ENCODE assay signal across 29 mouse cellular contexts in the genomic region with DNA sequence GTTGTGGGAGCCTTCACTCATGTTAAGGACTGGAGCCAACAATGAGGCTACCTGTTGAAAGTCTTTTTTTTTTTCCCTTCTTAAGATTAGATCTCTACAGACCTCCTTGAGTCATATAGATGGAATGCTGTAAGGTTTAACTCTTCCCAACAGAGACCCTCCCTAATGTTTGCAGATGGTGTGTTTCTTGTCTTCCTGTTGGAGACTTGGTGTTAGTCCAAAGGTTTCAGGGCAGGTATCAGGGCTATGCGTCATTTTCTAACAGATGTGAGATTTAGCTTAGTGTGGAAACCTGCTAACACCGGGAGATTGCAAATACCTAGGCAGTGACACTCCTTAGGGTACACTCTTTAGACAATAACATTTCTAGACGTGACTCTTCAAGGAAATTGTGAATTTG. TPM values are rescaled to one million over a fixed set of nuclear protein-coding genes. Genes with fewer than 3 reads are reported as not detected.
DNase-seq lines count a peak whose midpoint lies in the region; ATAC-seq and TF ChIP-seq lines count a peak whose summit lies in the region.
"Had no signal": no experiment of that assay in that cellular context is flagged by ENCODE, and none has a peak within 500 bp of the region (broad histone marks: within the 10 kb centered on the region; RNA-seq: fewer than 3 reads in every experiment).

No protein-coding gene starts in this region.

- WGBS in kidney, embryonic 14.5 days, result 68% methylated on average over 3 of the region's 3 CpGs
- 74% methylated on average over 3 of the region's 3 CpGs for WGBS in kidney, adult 2 months
- 49% methylated on average over 3 of the region's 3 CpGs for WGBS in embryonic facial prominence, embryonic 14.5 days
- 34% methylated on average over 3 of the region's 3 CpGs for WGBS in intestine, embryonic 16.5 days
- WGBS in stomach, embryonic 16.5 days, result 33% methylated on average over 3 of the region's 3 CpGs
- 53% methylated on average over 3 of the region's 3 CpGs for WGBS in lung, postnatal 0 days

- no peak for ATAC-seq in kidney, embryonic 14.5 days (ENCODE audit: low FRiP score, low TSS enrichment)
- ATAC-seq in embryonic facial prominence, embryonic 14.5 days (ENCODE audit: low read depth), result peak; percentile 13; the same call in 1 of the 2 replicates
- peak; percentile 87 for ATAC-seq in intestine, embryonic 16.5 days
- ATAC-seq in stomach, embryonic 16.5 days (ENCODE audit: insufficient read depth, low FRiP score), result peak; percentile 59; the same call in 1 of the 2 replicates
- no peak for ATAC-seq in lung, postnatal 0 days
- ATAC-seq: forebrain, embryonic 15.5 days; liver, embryonic 12.5 days; midbrain, embryonic 13.5 days; Patski had no signal

- TF ChIP-seq CTCF in kidney, adult 2 months (conservative IDR thresholded peaks at IDR 0.05; ENCODE audit: insufficient read depth, insufficient read length, low read depth, low read length), result no peak
- no peak for TF ChIP-seq CTCF in lung, postnatal 0 days (IDR thresholded peaks at IDR 0.05)

- no peaks in the 10 kb centered on the region for H3K27me3 ChIP-seq in kidney, embryonic 14.5 days (ENCODE audit: control insufficient read depth, insufficient read depth, low read length)
- no peaks in the 10 kb centered on the region for H3K27me3 ChIP-seq in kidney, adult 2 months (replicated peaks; ENCODE audit: control insufficient read depth, insufficient read depth, low read length)
- no peaks in the 10 kb centered on the region for H3K27me3 ChIP-seq in embryonic facial prominence, embryonic 14.5 days (replicated peaks; ENCODE audit: control insufficient read depth, insufficient read depth, low read length)
- H3K27me3 ChIP-seq in intestine, embryonic 16.5 days (replicated peaks; ENCODE audit: control insufficient read depth, insufficient read depth, low read length), result no peaks in the 10 kb centered on the region
- H3K27me3 ChIP-seq in stomach, embryonic 16.5 days (ENCODE audit: control insufficient read depth, insufficient read depth, low read length), result no peaks in the 10 kb centered on the region
- H3K27me3 ChIP-seq in lung, postnatal 0 days (replicated peaks; ENCODE audit: insufficient read depth, low read length), result no peaks in the 10 kb centered on the region
- H3K27me3 ChIP-seq: forebrain, embryonic 15.5 days; heart, embryonic 12.5 days; hindbrain, embryonic 13.5 days; limb, embryonic 12.5 days; liver, embryonic 12.5 days; midbrain, embryonic 13.5 days; neural tube, embryonic 13.5 days; Patski had no signal

- H3K27ac ChIP-seq in kidney, embryonic 14.5 days (ENCODE audit: low read depth, low read length), result 0 out of 2 replicates have a peak overlapping the region, but pooled peaks have one; percentile 11
- H3K27ac ChIP-seq in kidney, adult 2 months (ENCODE audit: insufficient read depth, low read depth, low read length), result no peak overlapping the region
- H3K27ac ChIP-seq in embryonic facial prominence, embryonic 14.5 days (replicated peaks; ENCODE audit: low read depth, low read length), result 0 out of 2 replicates have a peak overlapping the region, but pooled peaks have one; percentile 1
- no peak overlapping the region for H3K27ac ChIP-seq in intestine, embryonic 16.5 days (ENCODE audit: low read length)
- peak overlapping the region; percentile 81 for H3K27ac ChIP-seq in stomach, embryonic 16.5 days (ENCODE audit: low read length)
- no peak overlapping the region for H3K27ac ChIP-seq in lung, postnatal 0 days (ENCODE audit: low read length)
- H3K27ac ChIP-seq: forebrain, embryonic 10.5 days; forebrain, embryonic 15.5 days; hindbrain, embryonic 13.5 days; limb, embryonic 12.5 days; liver, embryonic 12.5 days; macrophage; midbrain, embryonic 13.5 days; neural tube, embryonic 13.5 days had no signal

- no peaks in the 10 kb centered on the region for H3K36me3 ChIP-seq in kidney, embryonic 14.5 days (ENCODE audit: control insufficient read depth, insufficient read depth, low read length)
- no peaks in the 10 kb centered on the region for H3K36me3 ChIP-seq in kidney, adult 2 months (ENCODE audit: control insufficient read depth, insufficient read depth, low read length)
- no peaks in the 10 kb centered on the region for H3K36me3 ChIP-seq in embryonic facial prominence, embryonic 14.5 days (ENCODE audit: control insufficient read depth, insufficient read depth, low read length)
- H3K36me3 ChIP-seq in intestine, embryonic 16.5 days (ENCODE audit: control insufficient read depth, insufficient read depth, low read length), result no peaks in the 10 kb centered on the region
- H3K36me3 ChIP-seq in stomach, embryonic 16.5 days (ENCODE audit: control insufficient read depth, insufficient read depth, low read length), result no peaks in the 10 kb centered on the region
- H3K36me3 ChIP-seq in lung, postnatal 0 days (ENCODE audit: insufficient read depth, low read length), result no peaks in the 10 kb centered on the region
- H3K36me3 ChIP-seq: forebrain, embryonic 10.5 days; forebrain, embryonic 15.5 days; heart, embryonic 12.5 days; hindbrain, embryonic 13.5 days; limb, embryonic 12.5 days; liver, embryonic 12.5 days; midbrain, embryonic 13.5 days; neural tube, embryonic 13.5 days had no signal

- 0 out of 2 replicates have a peak, but pooled peaks cover 2% of the 10 kb centered on the region for H3K4me1 ChIP-seq in kidney, embryonic 14.5 days (ENCODE audit: control insufficient read depth, insufficient read depth, low read length)
- no peaks in the 10 kb centered on the region for H3K4me1 ChIP-seq in kidney, adult 2 months (ENCODE audit: control insufficient read depth, insufficient read depth, low read length)
- peaks cover 19% of the 10 kb centered on the region for H3K4me1 ChIP-seq in embryonic facial prominence, embryonic 14.5 days (ENCODE audit: control insufficient read depth, insufficient read depth, low read length)
- peaks cover 8% of the 10 kb centered on the region; the same call in 1 of the 2 replicates for H3K4me1 ChIP-seq in intestine, embryonic 16.5 days (ENCODE audit: control insufficient read depth, insufficient read depth, low read length)
- H3K4me1 ChIP-seq in stomach, embryonic 16.5 days (ENCODE audit: control insufficient read depth, insufficient read depth, low read length), result peaks cover 11% of the 10 kb centered on the region
- H3K4me1 ChIP-seq in lung, postnatal 0 days (ENCODE audit: insufficient read depth, low read depth, low read length), result no peaks in the 10 kb centered on the region; the same call in 1 of the 2 replicates
- H3K4me1 ChIP-seq: forebrain, embryonic 15.5 days; heart, embryonic 12.5 days; hindbrain, embryonic 13.5 days; liver, embryonic 12.5 days; midbrain, embryonic 13.5 days; neural tube, embryonic 13.5 days had no signal

- TF ChIP-seq POLR2A in kidney, adult 2 months (IDR thresholded peaks at IDR 0.05; ENCODE audit: low read depth, low read length), result no peak

- H3K4me2 ChIP-seq in kidney, embryonic 14.5 days (replicated peaks; ENCODE audit: low read depth, low read length), result no peak overlapping the region
- no peak overlapping the region for H3K4me2 ChIP-seq in embryonic facial prominence, embryonic 14.5 days (ENCODE audit: low read depth, low read length)
- no peak overlapping the region for H3K4me2 ChIP-seq in intestine, embryonic 16.5 days (ENCODE audit: low read depth, low read length)
- H3K4me2 ChIP-seq in stomach, embryonic 16.5 days (ENCODE audit: low read depth, low read length), result no peak overlapping the region
- H3K4me2 ChIP-seq in lung, postnatal 0 days (replicated peaks; ENCODE audit: low read depth, low read length), result no peak overlapping the region
- H3K4me2 ChIP-seq: forebrain, embryonic 15.5 days; heart, embryonic 12.5 days; hindbrain, embryonic 13.5 days; limb, embryonic 12.5 days; liver, embryonic 12.5 days; midbrain, embryonic 13.5 days; neural tube, embryonic 13.5 days had no signal

- no peaks in the 10 kb centered on the region for H3K9me3 ChIP-seq in kidney, embryonic 14.5 days (ENCODE audit: control insufficient read depth, low read length)
- no peaks in the 10 kb centered on the region for H3K9me3 ChIP-seq in embryonic facial prominence, embryonic 14.5 days (ENCODE audit: control insufficient read depth, low read length)
- no peaks in the 10 kb centered on the region for H3K9me3 ChIP-seq in intestine, embryonic 16.5 days (ENCODE audit: control insufficient read depth, low read length)
- no peaks in the 10 kb centered on the region for H3K9me3 ChIP-seq in stomach, embryonic 16.5 days (replicated peaks; ENCODE audit: control insufficient read depth, low read length)
- H3K9me3 ChIP-seq in lung, postnatal 0 days (ENCODE audit: low read length), result no peaks in the 10 kb centered on the region
- H3K9me3 ChIP-seq: forebrain, embryonic 10.5 days; forebrain, embryonic 15.5 days; heart, embryonic 12.5 days; hindbrain, embryonic 13.5 days; limb, embryonic 12.5 days; liver, embryonic 12.5 days; midbrain, embryonic 13.5 days; neural tube, embryonic 13.5 days had no signal

- no peak for DNase-seq in kidney, adult 2 months
- no peak for DNase-seq in embryonic facial prominence, embryonic 14.5 days (ENCODE audit: low spot score)
- DNase-seq in lung, postnatal 0 days (ENCODE audit: low spot score), result no peak
- no peak for DNase-seq in retina, postnatal 1 day
- no peak for DNase-seq in adrenal gland, postnatal 4 days (ENCODE audit: low spot score in 2 of 2)
- DNase-seq: adrenal gland, postnatal 14 days; cerebellum, adult 18-20 months; cerebellum, postnatal 10 days; gastrocnemius, postnatal 25 days; heart, adult 18-20 months; heart, postnatal 4 days; kidney, adult 9 months; layer of hippocampus, adult 9-11 months; lung, adult 18-20 months; lung, postnatal 10 days; right cerebral cortex, postnatal 25 days had no signal

- no peak overlapping the region for H3K9ac ChIP-seq in kidney, embryonic 14.5 days (ENCODE audit: low read depth, low read length)
- H3K9ac ChIP-seq in embryonic facial prominence, embryonic 14.5 days (ENCODE audit: low read depth, low read length), result no peak overlapping the region
- H3K9ac ChIP-seq in intestine, embryonic 16.5 days (ENCODE audit: low read depth, low read length), result no peak overlapping the region
- H3K9ac ChIP-seq in stomach, embryonic 16.5 days (ENCODE audit: low read length), result no peak overlapping the region
- no peak overlapping the region for H3K9ac ChIP-seq in lung, postnatal 0 days (replicated peaks; ENCODE audit: low read depth)
- H3K9ac ChIP-seq: forebrain, embryonic 15.5 days; heart, embryonic 12.5 days; hindbrain, embryonic 13.5 days; limb, embryonic 12.5 days; liver, embryonic 12.5 days; midbrain, embryonic 13.5 days; neural tube, embryonic 13.5 days had no signal

- no peak overlapping the region for H3K4me3 ChIP-seq in kidney, embryonic 14.5 days (ENCODE audit: low read length)
- H3K4me3 ChIP-seq in kidney, adult 2 months (ENCODE audit: insufficient read depth, low read depth, low read length), result no peak overlapping the region
- no peak overlapping the region for H3K4me3 ChIP-seq in embryonic facial prominence, embryonic 14.5 days (ENCODE audit: low read depth, low read length)
- no peak overlapping the region for H3K4me3 ChIP-seq in intestine, embryonic 16.5 days (ENCODE audit: low read length)
- no peak overlapping the region for H3K4me3 ChIP-seq in stomach, embryonic 16.5 days (replicated peaks; ENCODE audit: low read length)
- no peak overlapping the region for H3K4me3 ChIP-seq in lung, postnatal 0 days (ENCODE audit: low read depth, low read length)
- H3K4me3 ChIP-seq: forebrain, embryonic 10.5 days; forebrain, embryonic 15.5 days; heart, embryonic 12.5 days; hindbrain, embryonic 13.5 days; limb, embryonic 12.5 days; liver, embryonic 12.5 days; midbrain, embryonic 13.5 days; neural tube, embryonic 13.5 days had no signal

- TF ChIP-seq EP300 in lung, postnatal 0 days (IDR thresholded peaks at IDR 0.05), result no peak

RNA-seq across cellular contexts. Expression of a gene that starts 58.5 kb away (rescaled TPM):
- 18.1 and 32.8 TPM in 2 replicates for polyA plus RNA-seq in kidney, embryonic 14.5 days (2014; fragmentation: Nextera tagmentation; extraction: Ambion mirVana)
- polyA plus RNA-seq in kidney, adult 2 months (2012; rRNA removed), result 4.1 and 6.9 TPM in 2 replicates
- polyA plus RNA-seq in embryonic facial prominence, embryonic 14.5 days (2014; fragmentation: Nextera tagmentation; extraction: Ambion mirVana), result 15.4 and 16.6 TPM in 2 replicates
- polyA plus RNA-seq in intestine, embryonic 16.5 days (2015; fragmentation: Nextera tagmentation; extraction: Ambion mirVana), result 37.4 and 44.2 TPM in 2 replicates
- polyA plus RNA-seq in stomach, embryonic 16.5 days (2015; fragmentation: Nextera tagmentation; extraction: Ambion mirVana), result 68.9 and 91.5 TPM in 2 replicates
- 18.6 and 20.6 TPM in 2 replicates for polyA plus RNA-seq in lung, postnatal 0 days (2015; fragmentation: Nextera tagmentation; extraction: Ambion mirVana)
- total RNA-seq in adrenal gland, postnatal 4 days (2021), result 10 to 100 TPM; 13.1 to 15.6 TPM

Comparison
In these comparisons a context has a peak if more than half of its experiments do, and no peak if none do; other contexts are left out.
1. H3K27ac ChIP-seq: peak in kidney, embryonic 14.5 days (single experiment), embryonic facial prominence, embryonic 14.5 days (single experiment) and stomach, embryonic 16.5 days (single experiment); none in kidney, adult 2 months (single experiment), intestine, embryonic 16.5 days (single experiment) and lung, postnatal 0 days (single experiment).
2. ATAC-seq: peak in embryonic facial prominence, embryonic 14.5 days (single experiment), intestine, embryonic 16.5 days (single experiment) and stomach, embryonic 16.5 days (single experiment); none in kidney, embryonic 14.5 days (single experiment) and lung, postnatal 0 days (single experiment).